Mouse (Mus musculus): ENCODE data around the gene Glcci1. TPM values are rescaled to one million over a fixed set of nuclear protein-coding genes. Genes with fewer than 3 reads are reported as not detected.

The Glcci1 gene
- polyA plus RNA-seq, 1 experiment, result 4.1 TPM

GRCm38 (mm10) chr6:8472125-8472524 lies 37.3 kb upstream of the Glcci1 start:
- H3K27me3 ChIP-seq (ENCODE audit: control insufficient read depth, insufficient read depth, low read length, poor library complexity, severe bottlenecking), result no peaks in the 10 kb centered on the region
- no peak overlapping the region for H3K27ac ChIP-seq (ENCODE audit: insufficient read depth, low read length)
- H3K9me3 ChIP-seq (replicated peaks; ENCODE audit: control insufficient read depth, insufficient read depth, low read length, poor library complexity, severe bottlenecking), result no peaks in the 10 kb centered on the region
- no peak overlapping the region for H3K4me3 ChIP-seq (ENCODE audit: low read depth, low read length)
- TF ChIP-seq POLR2A (IDR thresholded peaks at IDR 0.05; ENCODE audit: insufficient read depth, low read length) (no peak), EP300 (IDR thresholded peaks at IDR 0.05; ENCODE audit: insufficient read depth, low read depth, low read length) (no peak), CTCF (IDR thresholded peaks at IDR 0.05; ENCODE audit: low read depth, low read length) (no peak)
- H3K9ac ChIP-seq (ENCODE audit: low read depth, poor library complexity, severe bottlenecking), result no peak overlapping the region
- H3K36me3 ChIP-seq (ENCODE audit: control insufficient read depth, insufficient read depth, low read length, poor library complexity, severe bottlenecking), result no peaks in the 10 kb centered on the region
- H3K4me1 ChIP-seq (ENCODE audit: control insufficient read depth, insufficient read depth, low read length), result no peaks in the 10 kb centered on the region

- Histone ChIP-seq H3K4me1 (ENCODE audit: control insufficient read depth, insufficient read depth, low read length) (no peaks in the 10 kb centered on the region), H3K4me3 (ENCODE audit: low read depth, low read length) (no peak overlapping the region), H3K36me3 (ENCODE audit: control insufficient read depth, insufficient read depth, low read length, poor library complexity, severe bottlenecking) (no peaks in the 10 kb centered on the region), H3K9ac (ENCODE audit: low read depth, poor library complexity, severe bottlenecking) (no peak overlapping the region), H3K27me3 (ENCODE audit: control insufficient read depth, insufficient read depth, low read length, poor library complexity, severe bottlenecking) (no peaks in the 10 kb centered on the region), H3K27ac (ENCODE audit: insufficient read depth, low read length) (no peak overlapping the region), H3K9me3 (replicated peaks; ENCODE audit: control insufficient read depth, insufficient read depth, low read length, poor library complexity, severe bottlenecking) (no peaks in the 10 kb centered on the region)
- no peak for TF ChIP-seq EP300 (IDR thresholded peaks at IDR 0.05; ENCODE audit: insufficient read depth, low read depth, low read length)
- TF ChIP-seq POLR2A (IDR thresholded peaks at IDR 0.05; ENCODE audit: insufficient read depth, low read length), result no peak
- no peak for TF ChIP-seq CTCF (IDR thresholded peaks at IDR 0.05; ENCODE audit: low read depth, low read length)
These were observed 36.5 kb upstream of the Glcci1 start for GRCm38 (mm10) chr6:8472915-8473314.

- H3K4me1 ChIP-seq (ENCODE audit: control insufficient read depth, insufficient read depth, low read length), result no peaks in the 10 kb centered on the region
- no peaks in the 10 kb centered on the region for H3K9me3 ChIP-seq (replicated peaks; ENCODE audit: control insufficient read depth, insufficient read depth, low read length, poor library complexity, severe bottlenecking)
- no peak overlapping the region for H3K27ac ChIP-seq (ENCODE audit: insufficient read depth, low read length)
- H3K36me3 ChIP-seq (ENCODE audit: control insufficient read depth, insufficient read depth, low read length, poor library complexity, severe bottlenecking), result no peaks in the 10 kb centered on the region
- H3K27me3 ChIP-seq (ENCODE audit: control insufficient read depth, insufficient read depth, low read length, poor library complexity, severe bottlenecking), result no peaks in the 10 kb centered on the region
- H3K4me3 ChIP-seq (ENCODE audit: low read depth, low read length), result no peak overlapping the region
- TF ChIP-seq POLR2A (IDR thresholded peaks at IDR 0.05; ENCODE audit: insufficient read depth, low read length) (no peak), CTCF (IDR thresholded peaks at IDR 0.05; ENCODE audit: low read depth, low read length) (no peak), EP300 (IDR thresholded peaks at IDR 0.05; ENCODE audit: insufficient read depth, low read depth, low read length) (no peak)
- H3K9ac ChIP-seq (ENCODE audit: low read depth, poor library complexity, severe bottlenecking), result no peak overlapping the region
These were observed 35.9 kb upstream of the Glcci1 start for GRCm38 (mm10) chr6:8473498-8473897.

GRCm38 (mm10) chr6:8474316-8474715 lies 35.1 kb upstream of the Glcci1 start:
- Histone ChIP-seq H3K4me3 (ENCODE audit: low read depth, low read length) (no peak overlapping the region), H3K9me3 (replicated peaks; ENCODE audit: control insufficient read depth, insufficient read depth, low read length, poor library complexity, severe bottlenecking) (no peaks in the 10 kb centered on the region), H3K27me3 (ENCODE audit: control insufficient read depth, insufficient read depth, low read length, poor library complexity, severe bottlenecking) (no peaks in the 10 kb centered on the region), H3K27ac (ENCODE audit: insufficient read depth, low read length) (no peak overlapping the region), H3K9ac (ENCODE audit: low read depth, poor library complexity, severe bottlenecking) (no peak overlapping the region), H3K4me1 (ENCODE audit: control insufficient read depth, insufficient read depth, low read length) (no peaks in the 10 kb centered on the region), H3K36me3 (ENCODE audit: control insufficient read depth, insufficient read depth, low read length, poor library complexity, severe bottlenecking) (no peaks in the 10 kb centered on the region)
- TF ChIP-seq CTCF (IDR thresholded peaks at IDR 0.05; ENCODE audit: low read depth, low read length) (no peak), POLR2A (IDR thresholded peaks at IDR 0.05; ENCODE audit: insufficient read depth, low read length) (no peak), EP300 (IDR thresholded peaks at IDR 0.05; ENCODE audit: insufficient read depth, low read depth, low read length) (no peak)

- no peaks in the 10 kb centered on the region for H3K4me1 ChIP-seq (ENCODE audit: control insufficient read depth, insufficient read depth, low read length)
- TF ChIP-seq CTCF (IDR thresholded peaks at IDR 0.05; ENCODE audit: low read depth, low read length) (no peak), POLR2A (IDR thresholded peaks at IDR 0.05; ENCODE audit: insufficient read depth, low read length) (no peak), EP300 (IDR thresholded peaks at IDR 0.05; ENCODE audit: insufficient read depth, low read depth, low read length) (no peak)
- H3K27ac ChIP-seq (ENCODE audit: insufficient read depth, low read length), result no peak overlapping the region
- no peaks in the 10 kb centered on the region for H3K36me3 ChIP-seq (ENCODE audit: control insufficient read depth, insufficient read depth, low read length, poor library complexity, severe bottlenecking)
- H3K27me3 ChIP-seq (ENCODE audit: control insufficient read depth, insufficient read depth, low read length, poor library complexity, severe bottlenecking), result no peaks in the 10 kb centered on the region
- no peaks in the 10 kb centered on the region for H3K9me3 ChIP-seq (replicated peaks; ENCODE audit: control insufficient read depth, insufficient read depth, low read length, poor library complexity, severe bottlenecking)
- H3K9ac ChIP-seq (ENCODE audit: low read depth, poor library complexity, severe bottlenecking), result no peak overlapping the region
- H3K4me3 ChIP-seq (ENCODE audit: low read depth, low read length), result no peak overlapping the region
These were observed 34.6 kb upstream of the Glcci1 start for GRCm38 (mm10) chr6:8474820-8475219.

- no peaks in the 10 kb centered on the region for H3K27me3 ChIP-seq (ENCODE audit: control insufficient read depth, insufficient read depth, low read length, poor library complexity, severe bottlenecking)
- no peak overlapping the region for H3K9ac ChIP-seq (ENCODE audit: low read depth, poor library complexity, severe bottlenecking)
- no peak overlapping the region for H3K27ac ChIP-seq (ENCODE audit: insufficient read depth, low read length)
- no peaks in the 10 kb centered on the region for H3K4me1 ChIP-seq (ENCODE audit: control insufficient read depth, insufficient read depth, low read length)
- TF ChIP-seq CTCF (IDR thresholded peaks at IDR 0.05; ENCODE audit: low read depth, low read length), result no peak
- TF ChIP-seq EP300 (IDR thresholded peaks at IDR 0.05; ENCODE audit: insufficient read depth, low read depth, low read length), result no peak
- TF ChIP-seq POLR2A (IDR thresholded peaks at IDR 0.05; ENCODE audit: insufficient read depth, low read length), result no peak
- no peak overlapping the region for H3K4me3 ChIP-seq (ENCODE audit: low read depth, low read length)
- H3K36me3 ChIP-seq (ENCODE audit: control insufficient read depth, insufficient read depth, low read length, poor library complexity, severe bottlenecking), result no peaks in the 10 kb centered on the region
- no peaks in the 10 kb centered on the region for H3K9me3 ChIP-seq (replicated peaks; ENCODE audit: control insufficient read depth, insufficient read depth, low read length, poor library complexity, severe bottlenecking)
These were observed 30.2 kb upstream of the Glcci1 start for GRCm38 (mm10) chr6:8479176-8479575.

All from ES-Bruce4 (cell line).